Mouse (Mus musculus) cerebellum, adult 9-11 months (tissue): Measurements from ENCODE around the gene Mob1b.
"Not testable (repeated sequence)": the region's sequence is repeated elsewhere in the genome, so short reads cannot be mapped to it uniquely, and the experiment has no call there.

Experiments
- DNase-seq: peaks from one replicate; pipeline ENCODE4 v3.0.0; 2022

Gene Mob1b

GRCm38 (mm10) chr5:88703551-88703950 is 17.1 kb upstream of the Mob1b start:
- no peak for DNase-seq

- DNase-seq: no peak
Observed at GRCm38 (mm10) chr5:88711128-88711527, 9.5 kb upstream of the Mob1b start.

- DNase-seq: no peak
Observed at GRCm38 (mm10) chr5:88711618-88712224, 8.9 kb upstream of the Mob1b start.

GRCm38 (mm10) chr5:88712328-88712727 is 8.3 kb upstream of the Mob1b start:
- no peak for DNase-seq

GRCm38 (mm10) chr5:88716983-88717382 is 3.7 kb upstream of the Mob1b start:
- DNase-seq: no peak

- no peak for DNase-seq
Observed at GRCm38 (mm10) chr5:88721003-88721475, 384 bp downstream of the Mob1b start.

GRCm38 (mm10) chr5:88721565-88722212 is 1.0 kb downstream of the Mob1b start:
- DNase-seq: peak; percentile 49

GRCm38 (mm10) chr5:88722213-88722600 is 1.6 kb downstream of the Mob1b start:
- peak; percentile 63 for DNase-seq

GRCm38 (mm10) chr5:88724030-88724429 is 3.4 kb downstream of the Mob1b start:
- DNase-seq: no peak

GRCm38 (mm10) chr5:88727593-88728144 is 7.0 kb downstream of the Mob1b start:
- no peak for DNase-seq

GRCm38 (mm10) chr5:88734786-88735185 is 14.1 kb downstream of the Mob1b start:
- DNase-seq: no peak

GRCm38 (mm10) chr5:88741065-88741464 is 20.4 kb downstream of the Mob1b start:
- not testable (repeated sequence) for DNase-seq

- no peak for DNase-seq
Observed at GRCm38 (mm10) chr5:88747774-88748173, 27.1 kb downstream of the Mob1b start.

- DNase-seq: no peak
Observed at GRCm38 (mm10) chr5:88753199-88753598, 32.5 kb downstream of the Mob1b start.

- DNase-seq: no peak
Observed at GRCm38 (mm10) chr5:88762611-88763010, 42.0 kb downstream of the Mob1b start.

GRCm38 (mm10) chr5:88764430-88764986 is 43.9 kb downstream of the Mob1b start:
- DNase-seq: no peak

- DNase-seq: peak; percentile 97
Observed at GRCm38 (mm10) chr5:88764987-88765481, 44.4 kb downstream of the Mob1b start, which contains the start of gene Dck. Dck (plus strand) TSS chr5:88764996.

GRCm38 (mm10) chr5:88765587-88765986 is 44.9 kb downstream of the Mob1b start:
- no peak for DNase-seq

- DNase-seq: no peak
Observed at GRCm38 (mm10) chr5:88766121-88766520, 45.5 kb downstream of the Mob1b start.

- no peak for DNase-seq
Observed at GRCm38 (mm10) chr5:88766863-88767262, 46.2 kb downstream of the Mob1b start.

- no peak for DNase-seq
Observed at GRCm38 (mm10) chr5:88768201-88768600, 47.5 kb downstream of the Mob1b start.

GRCm38 (mm10) chr5:88782072-88782765 is 61.6 kb downstream of the Mob1b start:
- DNase-seq: no peak

- DNase-seq: no peak
Observed at GRCm38 (mm10) chr5:88785059-88785458, 64.4 kb downstream of the Mob1b start.
